Mouse (Mus musculus): ENCODE measurements around the gene Slc9a9. TPM values are rescaled to one million over a fixed set of nuclear protein-coding genes. Genes with fewer than 3 reads are reported as not detected.

The Slc9a9 gene
- total RNA-seq, 2 experiments from 2014 or later, result 2.6 to 5.0 TPM

DNA sequence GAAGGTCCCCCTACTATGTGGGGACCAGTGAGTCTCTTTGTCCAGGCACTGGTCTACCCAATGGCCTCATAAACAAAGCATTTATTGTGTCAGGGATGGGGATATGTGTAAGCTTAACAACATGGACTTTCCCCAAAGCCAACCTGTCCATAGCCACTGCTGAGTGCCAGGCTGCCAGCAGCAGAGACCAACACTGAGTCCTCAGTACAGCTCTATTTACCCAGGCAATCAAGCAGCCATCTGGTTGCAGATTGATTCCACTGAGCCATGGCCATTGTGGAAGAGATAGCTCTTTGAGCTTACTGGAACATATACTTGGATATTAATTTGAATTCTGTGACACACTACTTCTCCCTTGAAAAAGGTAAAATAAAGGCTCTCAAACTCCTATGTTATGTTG lies 570.2 kb downstream of the Slc9a9 start:
- no peak for DNase-seq
- intact Hi-C loops (cut with DNase I), result no loop called here

DNA sequence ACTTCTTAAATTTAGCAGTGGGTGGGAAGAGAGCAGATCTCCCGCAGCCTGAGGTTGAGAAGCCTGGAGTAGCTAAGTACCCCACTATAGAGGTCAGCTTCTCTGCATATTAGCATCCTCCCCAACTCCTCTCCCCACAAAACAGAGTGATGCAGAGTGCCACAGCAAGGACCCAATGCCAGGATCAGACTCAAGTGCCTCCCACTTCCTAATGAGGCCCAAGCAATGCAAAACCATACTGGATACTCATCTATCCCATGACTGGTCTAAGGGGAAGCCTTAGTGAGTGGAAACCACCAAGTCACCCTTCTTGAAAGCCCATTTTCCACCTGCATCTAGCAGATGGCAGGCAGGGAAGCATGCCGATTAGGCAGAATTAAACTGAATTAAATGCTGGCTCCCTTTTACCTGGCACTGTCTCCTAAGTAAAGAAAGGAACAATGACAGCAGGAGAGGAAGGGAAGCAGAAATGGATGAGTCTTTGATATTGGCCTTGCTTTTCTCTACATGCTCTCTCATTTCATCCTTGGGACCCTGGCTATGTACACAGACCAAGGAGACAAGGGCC lies 573.0 kb downstream of the Slc9a9 start:
- DNase-seq, result no peak
- intact Hi-C loops (cut with DNase I), result no loop called here

DNA sequence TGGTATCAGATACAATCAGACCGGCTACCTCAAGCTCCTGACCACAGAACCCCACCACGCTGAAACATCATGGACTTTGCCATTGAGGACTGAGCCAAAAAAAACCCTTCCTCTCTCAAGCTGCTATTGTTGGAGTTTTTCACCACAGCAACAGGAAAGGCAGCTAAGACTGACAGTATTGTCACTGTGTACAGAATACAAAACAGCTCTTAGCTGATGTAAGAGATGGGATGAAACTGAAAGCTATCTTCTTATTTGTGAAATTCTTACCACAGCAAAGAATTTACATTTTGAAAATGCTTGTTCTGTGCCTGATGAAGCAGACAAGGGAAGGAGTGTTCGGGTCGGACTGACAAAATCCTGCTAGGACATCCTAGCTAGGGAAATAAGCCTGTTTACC lies 584.5 kb downstream of the Slc9a9 start:
- intact Hi-C loops (cut with DNase I), result no loop called here
- no peak for DNase-seq

DNA sequence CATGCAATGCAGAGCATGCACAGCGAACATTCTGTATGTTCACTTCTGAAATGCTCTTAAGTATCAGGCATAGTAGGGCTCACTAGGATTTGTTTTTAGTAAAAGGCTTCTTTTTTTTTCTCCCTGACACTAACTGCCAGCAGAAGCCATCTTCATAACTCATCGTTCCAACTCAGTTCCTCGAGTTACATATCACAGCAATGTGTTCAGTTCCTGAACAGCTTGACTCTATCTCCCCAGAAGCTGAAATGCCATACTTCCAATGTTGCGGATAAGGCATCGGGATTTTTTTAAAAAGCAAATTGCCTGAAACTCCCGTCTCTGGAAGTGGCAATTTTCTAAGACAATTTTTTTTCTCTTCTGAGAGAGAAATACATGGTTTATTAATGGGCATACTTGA lies 586.1 kb downstream of the Slc9a9 start:
- DNase-seq, result no peak
- intact Hi-C loops (cut with DNase I), result no loop called here

DNA sequence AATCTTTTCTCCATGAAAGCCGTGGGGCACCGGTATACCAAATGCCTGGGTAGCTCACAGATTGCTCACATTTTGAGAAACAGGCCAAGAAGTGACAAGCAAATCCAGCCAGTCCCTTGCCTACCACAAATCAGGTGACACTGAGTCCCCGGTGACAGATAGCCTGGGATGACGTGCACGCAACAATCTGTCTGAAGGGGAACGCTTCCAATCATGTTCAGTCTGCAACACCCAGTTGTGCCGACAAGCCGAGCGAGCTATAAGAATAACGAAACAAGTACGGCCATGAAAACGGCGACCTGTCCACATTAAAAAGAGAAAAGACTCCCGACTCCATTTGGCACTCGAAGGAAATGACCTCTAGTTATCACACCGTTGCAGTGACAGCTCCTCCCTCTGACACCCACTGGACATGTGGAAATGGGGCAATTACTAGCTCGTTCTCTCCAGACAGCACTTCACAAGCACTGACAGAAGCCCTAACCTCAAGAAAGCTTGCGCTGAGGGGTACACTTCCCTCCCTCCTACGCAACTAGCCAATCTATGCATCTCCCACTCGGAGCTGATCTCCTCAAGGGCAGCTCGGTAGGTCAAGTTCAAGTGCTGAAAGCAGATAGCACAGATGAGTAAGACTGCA lies 587.1 kb downstream of the Slc9a9 start:
- peak in 1 of 2 experiments; percentile 16 for DNase-seq
- intact Hi-C loops (cut with DNase I), result no loop called here

DNA sequence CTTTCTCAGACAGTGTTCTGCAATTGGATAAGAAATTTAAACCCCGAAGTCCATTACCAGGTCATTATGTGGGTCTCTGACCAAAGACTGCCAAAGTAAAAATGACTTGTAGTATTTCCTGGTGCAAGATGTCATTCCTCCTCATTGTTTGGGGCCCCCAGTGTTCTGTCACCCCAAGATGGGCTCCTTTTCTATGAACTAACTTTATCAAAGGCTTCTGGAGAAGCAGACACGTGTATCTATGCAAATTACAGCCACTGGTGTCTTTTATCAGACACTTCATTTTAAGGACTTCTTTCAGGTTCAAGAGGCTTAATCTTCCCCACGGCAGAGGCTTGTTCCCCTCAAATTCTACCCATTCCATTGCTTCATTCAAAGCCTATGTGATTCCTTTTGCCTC lies 593.1 kb downstream of the Slc9a9 start:
- intact Hi-C loops (cut with DNase I), result no loop called here
- DNase-seq, result no peak

DNA sequence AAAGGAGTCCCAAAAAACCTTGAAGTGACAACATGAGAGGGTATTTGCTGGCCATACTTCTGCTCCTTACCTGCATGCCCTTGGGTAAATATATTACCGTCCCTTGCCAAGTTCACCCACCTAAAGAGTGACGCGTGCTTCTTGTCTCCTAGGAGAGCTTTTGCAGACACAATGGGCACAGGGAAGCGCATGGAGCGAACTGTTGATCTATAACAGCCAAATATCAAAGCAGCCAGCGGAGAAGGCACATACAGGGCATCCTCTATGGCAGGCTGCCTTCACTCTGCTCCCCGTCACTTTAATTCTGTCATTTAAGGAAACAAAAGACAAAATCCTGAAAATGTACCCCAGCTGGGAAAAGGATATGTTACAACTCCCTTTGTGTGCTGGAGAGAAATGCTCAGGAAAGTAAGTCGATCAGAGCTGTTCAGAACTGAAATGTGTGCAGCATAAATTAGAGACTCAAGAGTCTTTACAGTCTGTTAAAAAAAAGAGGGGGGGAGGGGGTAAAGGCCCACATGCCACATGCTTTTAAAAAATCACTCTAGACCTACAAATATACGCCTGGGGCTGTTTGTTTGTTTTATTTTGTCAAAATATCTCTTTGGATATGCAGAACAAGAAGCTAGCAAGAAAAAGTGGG lies 594.3 kb downstream of the Slc9a9 start:
- intact Hi-C loops (cut with DNase I), result no loop called here
- no peak for DNase-seq

DNA sequence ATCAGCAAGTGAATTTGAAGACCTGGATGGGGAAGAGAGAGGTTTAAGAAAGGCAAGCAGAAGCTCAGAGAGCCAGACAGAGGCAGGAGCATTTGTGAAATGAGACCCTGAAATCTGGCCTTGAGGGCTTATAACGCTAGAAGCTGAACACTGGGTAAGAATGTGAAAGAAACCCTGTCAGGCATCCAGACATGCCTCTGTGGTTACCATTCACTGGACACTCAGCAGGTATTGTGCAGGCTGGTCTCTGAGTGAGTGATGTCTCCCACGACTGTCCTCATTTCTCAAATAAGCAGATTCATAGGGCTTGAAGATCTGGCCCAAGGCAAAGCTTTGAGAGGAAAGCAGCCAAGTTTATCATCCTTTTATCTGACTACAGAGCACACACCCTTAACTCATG lies 596.5 kb downstream of the Slc9a9 start:
- no peak for DNase-seq
- intact Hi-C loops (cut with DNase I), result no loop called here

DNA sequence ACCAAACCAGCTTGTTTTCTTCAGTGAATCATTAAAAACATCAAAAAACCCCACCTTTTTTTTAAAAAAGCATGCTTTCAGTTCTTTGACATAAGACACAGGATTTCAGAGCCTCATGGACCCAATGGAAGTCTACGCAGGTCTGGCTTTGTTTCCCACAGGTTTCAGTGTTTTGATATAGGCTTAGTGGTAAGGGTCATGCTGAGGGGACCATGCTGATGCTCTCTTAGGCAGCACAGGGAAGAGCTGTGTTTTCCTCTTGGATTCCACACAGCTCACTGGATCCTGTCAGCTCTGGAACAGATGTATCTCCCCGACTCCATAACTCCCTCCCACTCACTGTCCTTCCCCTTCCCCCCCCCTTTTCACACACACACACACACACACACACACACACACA lies 597.2 kb downstream of the Slc9a9 start:
- DNase-seq, result no peak
- intact Hi-C loops (cut with DNase I), result no loop called here

DNA sequence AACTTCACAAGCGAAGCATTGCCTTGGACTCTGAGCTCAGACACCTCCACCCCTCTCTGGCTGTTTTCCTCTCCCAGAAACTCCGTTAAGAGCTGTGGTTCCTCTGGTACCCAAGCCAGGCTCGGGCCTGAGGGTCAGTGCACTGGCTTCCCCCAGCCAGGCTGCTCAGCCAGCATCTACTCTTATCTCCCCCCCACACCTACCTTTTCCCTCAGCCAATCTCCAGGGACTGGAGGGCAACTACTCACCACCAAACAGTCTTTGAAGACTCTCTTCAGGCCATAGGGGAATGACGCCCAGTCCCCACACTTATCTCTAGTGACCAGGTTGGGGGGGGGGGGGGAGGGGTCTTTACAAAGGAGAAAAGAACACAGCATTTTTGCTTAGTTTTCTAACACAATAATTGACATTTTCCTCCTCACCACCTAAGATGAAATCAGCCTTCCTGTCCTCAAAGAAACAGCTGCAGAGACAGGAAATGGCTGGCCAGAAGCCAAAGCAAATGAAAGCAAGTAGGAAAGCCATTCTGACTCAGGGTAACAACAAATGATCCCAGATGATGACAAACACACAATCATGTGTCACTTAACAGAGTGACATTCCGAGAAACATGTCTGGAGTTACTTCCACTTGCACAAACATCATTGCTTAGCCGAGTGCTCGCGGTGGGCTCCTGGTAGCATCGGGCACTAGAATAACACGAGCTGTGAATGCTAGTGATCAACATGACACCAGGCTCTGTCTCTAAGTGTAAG lies 610.1 kb downstream of the Slc9a9 start:
- DNase-seq, result peak; percentile 45 to 71
- intact Hi-C loops (cut with DNase I), result loop anchor here (5.0 kb wide), 2 partner anchors 112 to 128 kb away; partner anchors contain the start of gene Chst2

Small RNA genes within 50 kb of the gene (microRNA-seq; reads per million reads assigned to microRNA genes)
- 0 to 0.36 reads per million in 2 experiments for gene Mir7656

Other genes with a start within 250 kb of the Slc9a9 start
- 10 to 100 TPM; 27.3 to 27.5 TPM for gene 1190002N15Rik, start 131.8 kb upstream of the Slc9a9 start, total RNA-seq (2021)

All from heart, postnatal 14 days (tissue).